Mouse (Mus musculus) right cerebral cortex, postnatal 10 days (tissue): Measurements from ENCODE around the gene Speg.

Experiments
- DNase-seq, 2 experiments: peaks; one replicate each; pipeline ENCODE4 v3.0.0; 2021; ENCODE audit warnings: low spot score in 2 of 2

The Speg gene

GRCm38 (mm10) chr1:75458789-75459684 is 83.9 kb downstream of the Speg start:
- DNase-seq, result peak; percentile 78 to 81

GRCm38 (mm10) chr1:75460297-75460696 is 85.2 kb downstream of the Speg start:
- DNase-seq, result no peak

GRCm38 (mm10) chr1:75462636-75463035 is 87.5 kb downstream of the Speg start:
- DNase-seq, result no peak

DNA sequence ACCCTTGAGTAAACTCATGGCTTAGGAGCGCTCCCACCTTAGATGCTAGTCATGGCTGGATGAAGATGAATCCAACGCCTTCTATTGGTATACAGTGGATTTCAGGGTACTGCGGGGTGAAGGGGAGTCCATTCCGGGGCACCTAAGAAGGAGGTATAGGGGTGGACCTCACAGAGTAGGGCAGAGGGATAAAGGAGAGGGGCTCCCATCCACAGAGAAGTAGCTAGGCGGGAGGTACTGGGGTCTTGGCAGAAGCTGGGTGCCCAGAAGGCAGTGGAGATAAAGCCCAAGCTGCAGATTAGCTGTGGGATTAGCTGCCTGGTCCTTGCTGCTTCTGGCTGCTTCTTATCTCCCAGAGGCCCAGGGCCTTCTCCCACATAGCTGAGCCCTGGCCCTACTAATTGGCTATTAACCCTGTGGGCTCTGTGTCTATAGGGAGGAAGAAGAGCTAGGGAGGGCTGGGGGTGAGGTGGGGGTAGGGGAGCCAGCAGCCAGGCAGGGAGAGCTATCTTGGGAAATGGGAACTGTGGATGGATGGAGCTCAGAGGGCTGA is 88.6 kb downstream of the Speg start:
- no peak for DNase-seq

DNA sequence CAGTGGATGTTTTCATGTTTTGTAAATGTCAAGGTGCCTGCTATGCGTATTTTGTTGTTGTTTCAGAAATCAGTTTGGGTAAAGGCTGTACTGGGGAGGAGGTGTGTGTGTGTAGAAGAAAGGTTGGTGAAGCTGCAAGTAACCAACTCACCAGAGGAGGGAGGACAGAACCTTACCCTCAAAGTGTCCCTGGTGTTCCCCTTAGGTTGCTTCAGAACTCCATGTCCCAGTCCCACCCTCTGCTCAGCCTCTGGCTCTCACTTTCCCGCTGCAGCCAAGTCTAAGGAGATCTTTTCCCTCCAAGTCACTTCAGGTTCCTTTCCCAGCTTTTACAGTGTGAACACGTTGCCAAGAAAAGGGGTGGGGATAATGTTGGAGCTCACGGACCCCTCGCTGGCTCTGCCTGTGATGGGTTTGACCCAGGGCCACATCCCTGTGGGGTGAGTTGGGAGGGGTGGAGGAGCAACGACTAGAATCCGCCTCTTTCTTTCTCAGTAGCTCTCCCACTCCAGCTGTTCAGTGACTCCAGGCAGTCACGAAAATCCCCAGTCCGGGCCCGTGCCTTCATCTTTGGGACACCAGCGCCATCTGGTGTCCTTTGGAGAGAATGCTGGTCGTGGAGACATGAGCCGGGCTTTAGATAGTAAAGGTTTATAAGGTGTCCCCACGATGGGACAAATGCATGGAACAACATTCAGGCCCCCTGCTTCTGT is 92.3 kb downstream of the Speg start:
- peak; percentile 86 to 89 for DNase-seq

GRCm38 (mm10) chr1:75469287-75469825 is 94.3 kb downstream of the Speg start:
- no peak for DNase-seq

- no peak for DNase-seq
These were observed 101.3 kb downstream of the Speg start for GRCm38 (mm10) chr1:75476441-75476840.

DNA sequence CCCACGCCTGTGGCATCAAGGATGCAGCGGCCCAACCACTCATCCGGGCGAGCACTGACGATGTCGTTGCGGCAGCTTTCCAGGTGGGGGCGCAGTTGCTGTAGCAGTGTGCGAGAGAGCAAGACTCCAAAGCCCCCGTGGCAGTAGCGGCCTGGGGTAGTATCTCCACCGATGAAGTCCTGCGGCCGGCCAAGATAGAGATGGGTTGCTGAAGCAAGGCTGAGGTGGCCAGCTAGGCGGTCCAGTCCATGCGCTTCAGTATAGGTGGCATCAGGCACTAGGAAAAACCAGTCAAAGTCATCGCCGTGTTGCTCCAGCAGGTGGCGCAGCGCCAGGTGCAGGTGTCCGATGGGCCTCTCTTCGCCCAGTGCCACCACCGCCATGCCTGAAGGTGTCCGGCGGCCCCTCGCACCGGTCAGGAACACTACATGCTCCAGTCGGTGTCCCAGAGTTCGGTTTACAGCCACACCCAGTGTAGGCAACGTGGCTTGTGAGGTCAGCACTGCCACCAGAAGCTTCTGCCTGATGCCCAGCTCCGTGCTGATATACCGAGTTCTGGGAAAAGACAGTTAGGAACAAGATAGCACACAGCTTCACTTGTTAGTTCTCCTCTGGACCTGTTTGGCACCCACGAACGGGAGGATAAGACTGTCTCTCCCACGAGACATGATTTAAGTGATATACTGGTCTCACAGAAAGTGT is 102.3 kb downstream of the Speg start:
- DNase-seq, result peak; percentile 87 to 88

DNA sequence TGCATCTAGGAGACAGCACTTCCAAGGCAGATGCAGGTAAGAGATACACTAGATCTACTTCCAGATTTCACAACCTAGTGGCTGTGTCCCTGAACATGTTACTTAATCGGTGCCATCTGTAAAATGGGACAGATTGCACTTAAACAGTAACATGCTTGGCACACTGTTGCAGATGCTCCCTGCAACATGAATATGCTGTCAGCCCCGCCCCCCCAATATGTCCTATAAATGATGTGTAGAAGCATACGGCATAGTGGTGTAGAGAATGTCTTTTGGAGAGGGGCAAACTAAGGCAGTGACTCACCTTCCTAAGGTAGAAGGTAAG is 102.8 kb downstream of the Speg start:
- no peak for DNase-seq

DNA sequence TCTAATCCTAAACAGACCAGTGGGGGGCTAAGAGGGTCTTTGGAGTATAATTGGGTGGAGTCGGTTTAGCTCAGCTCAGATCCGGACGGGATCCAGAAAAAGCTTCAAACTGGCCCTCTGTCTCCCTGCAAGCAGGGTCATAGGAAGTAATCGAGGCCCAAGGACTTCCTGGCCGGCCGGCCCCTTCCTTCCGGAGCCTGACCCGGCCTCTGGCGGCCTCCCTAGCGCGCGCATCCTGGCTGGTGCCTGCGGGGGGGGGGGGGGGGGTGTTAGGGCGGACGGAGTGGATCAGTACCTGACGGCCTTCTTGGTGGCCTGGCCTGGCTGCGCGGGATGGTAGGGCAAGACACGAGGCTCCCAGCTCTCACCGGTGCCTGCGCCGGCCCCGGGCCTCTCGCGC is 103.4 kb downstream of the Speg start:
- no peak for DNase-seq

- peak; percentile 99 for DNase-seq
These were observed 104.0 kb downstream of the Speg start, which contains the start of the genes Chpf and Tmem198 for GRCm38 (mm10) chr1:75478916-75479634. Gene Chpf (minus strand): TSS chr1:75479307. Gene Tmem198 (plus strand): TSS chr1:75479532.

GRCm38 (mm10) chr1:75479635-75479989 is 104.5 kb downstream of the Speg start:
- DNase-seq, result no peak

DNA sequence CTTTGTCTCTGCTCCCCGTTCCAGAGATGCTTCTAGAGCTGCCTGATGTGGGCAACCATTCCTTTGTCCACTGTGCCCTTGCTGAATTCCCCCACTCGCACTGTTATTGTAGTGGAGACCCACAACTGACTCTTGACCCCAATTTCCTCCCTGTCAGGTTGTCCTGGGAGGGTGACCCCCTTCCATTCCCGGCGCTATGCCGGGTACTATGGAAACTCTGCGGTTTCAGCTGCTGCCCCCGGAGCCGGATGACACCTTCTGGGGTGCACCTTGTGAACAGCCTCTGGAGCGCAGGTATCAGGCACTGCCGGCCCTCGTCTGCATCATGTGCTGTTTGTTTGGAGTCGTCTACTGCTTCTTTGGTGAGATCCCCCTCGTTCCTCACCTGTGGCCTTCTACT is 104.9 kb downstream of the Speg start:
- peak in 1 of 2 experiments; percentile 46 for DNase-seq

DNA sequence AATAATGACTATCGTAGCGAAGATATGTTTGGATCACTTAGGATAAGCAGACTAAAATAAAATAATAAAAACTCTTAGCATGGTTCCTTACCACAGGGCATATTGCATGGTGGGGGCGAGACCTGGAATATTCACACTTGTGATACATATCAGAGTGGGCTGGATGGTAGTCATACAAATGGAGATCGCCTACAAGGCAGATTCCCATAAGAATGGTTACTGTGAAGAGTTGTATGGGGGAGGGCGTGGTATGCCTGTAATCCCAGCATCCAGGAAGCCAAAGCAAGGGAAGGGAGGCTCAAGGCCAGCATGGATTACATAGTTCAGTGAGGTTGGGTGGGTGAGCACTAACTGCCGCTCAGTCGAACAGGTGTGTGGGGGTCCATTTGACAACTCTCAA is 105.6 kb downstream of the Speg start:
- DNase-seq, result no peak
